Mouse (Mus musculus) midbrain, embryonic 10.5 days (tissue): ENCODE results near the gene Slc7a11. TPM values are rescaled to one million over a fixed set of nuclear protein-coding genes. Genes with fewer than 3 reads are reported as not detected.

Source experiments
- DNase-seq: peaks from one replicate; pipeline ENCODE4 v3.0.0-alpha.2; 2017; ENCODE audit warnings: low spot score
- H3K27ac ChIP-seq: fragments of 300-500 bp; sonication (generic); replicated peaks from 2 replicates; pipeline ENCODE4 v1.5.1; 2016; ENCODE audit warnings: mild to moderate bottlenecking
- H3K27me3 ChIP-seq: fragments of 300-500 bp; sonication (generic); 2 replicates; pipeline ENCODE4 v1.6.1; 2016; ENCODE audit warnings: low read depth, mild to moderate bottlenecking; ENCODE audit not compliant: poor library complexity, severe bottlenecking
- H3K36me3 ChIP-seq: fragments of 300-500 bp; sonication (generic); 2 replicates; pipeline ENCODE4 v1.6.1; 2016; ENCODE audit warnings: mild to moderate bottlenecking, moderate library complexity
- H3K4me1 ChIP-seq: fragments of 300-500 bp; sonication (generic); 2 replicates; pipeline ENCODE4 v1.6.1; 2016
- H3K4me3 ChIP-seq: fragments of 300-500 bp; sonication (generic); 2 replicates; pipeline ENCODE4 v1.5.1; 2016; ENCODE audit warnings: mild to moderate bottlenecking, moderate library complexity
- H3K9me3 ChIP-seq: fragments of 300-500 bp; sonication (generic); replicated peaks from 2 replicates; pipeline ENCODE4 v1.6.1; 2016; ENCODE audit warnings: mild to moderate bottlenecking
- WGBS: fragments of 180-500 bp; shearing (Covaris S2); methylation state at CpG from one replicate; pipeline ENCODE4 v1.1.7; 2016; 5-methylcytosine and 5-hydroxymethylcytosine counted together
- polyA plus RNA-seq: library from polyadenylated mRNA; unstranded; fragments of >200 nt; fragmentation: Nextera tagmentation; extraction: Ambion mirVana; gene quantifications from 2 replicates; pipeline ENCODE4 v1.2.1, GENCODE M21; 2016

The Slc7a11 gene
- polyA plus RNA-seq, 1 experiment from 2014 or later = 0.62 TPM

- H3K36me3 ChIP-seq = no peaks in the 10 kb centered on the region; the same call in 1 of the 2 replicates
- H3K27ac ChIP-seq = 0 out of 2 replicates have a peak overlapping the region, but pooled peaks have one; percentile 47
- DNase-seq = no peak
- no peak overlapping the region for H3K4me3 ChIP-seq
- no peaks in the 10 kb centered on the region; the same call in 1 of the 2 replicates for H3K9me3 ChIP-seq
- no peaks in the 10 kb centered on the region for H3K27me3 ChIP-seq
- peaks cover 18% of the 10 kb centered on the region for H3K4me1 ChIP-seq
Measured at GRCm38 (mm10) chr3:49893945-49894344, 549.5 kb downstream of the Slc7a11 start.

- Histone ChIP-seq H3K4me1 (peaks cover 24% of the 10 kb centered on the region), H3K9me3 (no peaks in the 10 kb centered on the region), H3K27me3 (no peaks in the 10 kb centered on the region), H3K27ac (peak overlapping the region; percentile 67), H3K4me3 (no peak overlapping the region), H3K36me3 (no peaks in the 10 kb centered on the region)
- no peak for DNase-seq
- WGBS = 59% methylated on average over 2 of the region's 2 CpGs
Measured at GRCm38 (mm10) chr3:49887359-49887758, 556.1 kb downstream of the Slc7a11 start.

DNA sequence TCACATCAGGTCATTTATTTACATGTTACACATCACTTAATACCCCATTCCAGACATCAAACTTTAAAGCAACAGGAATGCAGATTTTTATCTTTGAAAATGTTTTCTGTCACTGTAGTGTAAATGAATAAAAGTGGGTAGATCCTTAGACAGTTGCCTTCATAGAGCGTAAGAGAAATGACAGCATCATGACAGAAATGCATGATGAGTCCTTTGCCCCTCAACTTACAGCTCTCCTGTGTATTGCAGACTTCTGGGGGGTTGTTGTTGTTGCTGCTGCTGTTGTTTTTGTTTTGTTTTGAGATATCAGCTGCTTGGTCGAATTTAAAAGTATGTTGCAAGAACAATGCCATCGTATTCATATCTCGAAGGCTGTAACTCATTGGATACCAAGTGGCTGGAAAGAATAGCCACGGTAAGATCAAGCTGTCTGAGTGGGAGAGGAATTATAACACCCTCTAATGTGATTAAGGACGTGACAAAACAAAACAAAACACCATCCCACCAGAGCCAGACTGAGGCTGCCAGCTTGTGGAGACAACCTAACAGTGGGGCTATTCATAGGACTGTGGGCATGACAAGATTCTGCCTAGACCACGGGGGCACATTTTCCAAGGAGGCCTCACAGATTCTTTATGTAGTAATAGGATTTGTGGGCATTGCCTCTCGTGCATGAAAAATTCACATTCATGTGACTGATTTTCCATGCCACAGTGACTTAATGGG lies 557.0 kb downstream of the Slc7a11 start:
- Histone ChIP-seq H3K9me3 (no peaks in the 10 kb centered on the region), H3K4me1 (peaks cover 33% of the 10 kb centered on the region), H3K27me3 (no peaks in the 10 kb centered on the region), H3K27ac (peak overlapping the region; percentile 67), H3K36me3 (no peaks in the 10 kb centered on the region), H3K4me3 (0 out of 2 replicates have a peak overlapping the region, but pooled peaks have one; percentile 14)
- DNase-seq = peak; percentile 67
- 33% methylated on average over 8 of the region's 8 CpGs for WGBS

GRCm38 (mm10) chr3:49880496-49880895 lies 562.9 kb downstream of the Slc7a11 start:
- Histone ChIP-seq H3K36me3 (no peaks in the 10 kb centered on the region), H3K4me3 (no peak overlapping the region), H3K4me1 (peaks cover 35% of the 10 kb centered on the region), H3K27me3 (no peaks in the 10 kb centered on the region), H3K9me3 (no peaks in the 10 kb centered on the region), H3K27ac (no peak overlapping the region)
- DNase-seq = no peak

GRCm38 (mm10) chr3:49870786-49871185 lies 572.6 kb downstream of the Slc7a11 start:
- peak overlapping the region; percentile 61 for H3K27ac ChIP-seq
- no peaks in the 10 kb centered on the region for H3K27me3 ChIP-seq
- H3K9me3 ChIP-seq = no peaks in the 10 kb centered on the region
- H3K36me3 ChIP-seq = no peaks in the 10 kb centered on the region
- H3K4me1 ChIP-seq = peaks cover 58% of the 10 kb centered on the region
- H3K4me3 ChIP-seq = no peak overlapping the region
- no peak for DNase-seq
- 74% methylated on average over 3 of the region's 3 CpGs for WGBS

DNA sequence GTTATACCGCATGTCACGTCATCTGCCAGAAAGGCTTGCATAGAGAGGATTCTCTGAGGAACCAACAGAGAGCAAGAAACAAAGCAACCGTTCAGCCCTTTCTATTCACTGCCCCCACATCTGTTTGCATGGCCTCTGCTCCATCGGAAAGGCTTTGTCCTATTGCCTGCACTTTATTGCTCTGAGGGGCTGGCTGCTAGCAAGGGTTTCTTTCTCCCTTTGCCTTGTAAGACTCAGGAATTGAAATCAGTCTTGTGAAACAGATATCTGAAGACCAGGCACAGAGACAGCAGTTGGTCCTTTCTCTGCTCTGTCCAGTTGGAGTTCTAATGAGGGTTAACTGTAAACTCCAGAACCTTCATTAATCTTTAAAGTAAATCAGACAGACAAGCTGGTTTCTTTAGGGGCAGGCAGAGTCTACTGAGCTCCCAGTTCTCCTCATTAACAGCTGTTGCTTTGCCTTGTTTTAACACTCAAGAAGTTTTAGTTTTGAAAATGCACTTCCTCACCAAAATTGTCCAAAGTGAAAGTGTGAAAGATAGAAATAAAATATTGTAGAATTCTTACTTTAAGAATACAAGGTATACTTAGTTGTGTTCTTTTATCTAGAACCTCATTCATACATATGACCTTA lies 575.3 kb downstream of the Slc7a11 start:
- H3K27ac ChIP-seq = peak overlapping the region; percentile 83
- no peaks in the 10 kb centered on the region for H3K27me3 ChIP-seq
- 8% methylated on average over 4 of the region's 4 CpGs for WGBS
- peak; percentile 66 for DNase-seq
- no peak overlapping the region for H3K4me3 ChIP-seq
- no peaks in the 10 kb centered on the region for H3K36me3 ChIP-seq
- H3K9me3 ChIP-seq = no peaks in the 10 kb centered on the region
- peaks cover 61% of the 10 kb centered on the region for H3K4me1 ChIP-seq

GRCm38 (mm10) chr3:49867147-49867950 lies 576.1 kb downstream of the Slc7a11 start:
- Histone ChIP-seq H3K4me3 (no peak overlapping the region), H3K9me3 (no peaks in the 10 kb centered on the region), H3K27me3 (no peaks in the 10 kb centered on the region), H3K4me1 (peaks cover 53% of the 10 kb centered on the region), H3K36me3 (no peaks in the 10 kb centered on the region), H3K27ac (peak overlapping the region; percentile 83)
- 37% methylated on average over 7 of the region's 7 CpGs for WGBS
- DNase-seq = no peak

GRCm38 (mm10) chr3:49866061-49866515 lies 577.3 kb downstream of the Slc7a11 start:
- peak; percentile 82 for DNase-seq
- H3K27me3 ChIP-seq = no peaks in the 10 kb centered on the region
- peak overlapping the region; percentile 83 for H3K27ac ChIP-seq
- peaks cover 48% of the 10 kb centered on the region for H3K4me1 ChIP-seq
- no peaks in the 10 kb centered on the region for H3K36me3 ChIP-seq
- peak overlapping the region; percentile 16; the same call in 1 of the 2 replicates for H3K4me3 ChIP-seq
- no peaks in the 10 kb centered on the region for H3K9me3 ChIP-seq
- WGBS = 14% methylated on average over 11 of the region's 11 CpGs

- no peak for DNase-seq
- H3K4me3 ChIP-seq = no peak overlapping the region
- H3K4me1 ChIP-seq = no peaks in the 10 kb centered on the region
- no peaks in the 10 kb centered on the region for H3K36me3 ChIP-seq
- no peaks in the 10 kb centered on the region for H3K27me3 ChIP-seq
- WGBS = 72% methylated on average over 4 of the region's 4 CpGs
- H3K9me3 ChIP-seq = no peaks in the 10 kb centered on the region
- H3K27ac ChIP-seq = no peak overlapping the region
Measured at GRCm38 (mm10) chr3:49856797-49857196, 586.6 kb downstream of the Slc7a11 start.

GRCm38 (mm10) chr3:49854277-49854676 lies 589.1 kb downstream of the Slc7a11 start:
- no peak for DNase-seq
- WGBS = 84% methylated on average over 2 of the region's 2 CpGs
- Histone ChIP-seq H3K9me3 (no peaks in the 10 kb centered on the region), H3K27me3 (no peaks in the 10 kb centered on the region), H3K27ac (no peak overlapping the region), H3K4me3 (no peak overlapping the region), H3K36me3 (no peaks in the 10 kb centered on the region), H3K4me1 (no peaks in the 10 kb centered on the region)

DNA sequence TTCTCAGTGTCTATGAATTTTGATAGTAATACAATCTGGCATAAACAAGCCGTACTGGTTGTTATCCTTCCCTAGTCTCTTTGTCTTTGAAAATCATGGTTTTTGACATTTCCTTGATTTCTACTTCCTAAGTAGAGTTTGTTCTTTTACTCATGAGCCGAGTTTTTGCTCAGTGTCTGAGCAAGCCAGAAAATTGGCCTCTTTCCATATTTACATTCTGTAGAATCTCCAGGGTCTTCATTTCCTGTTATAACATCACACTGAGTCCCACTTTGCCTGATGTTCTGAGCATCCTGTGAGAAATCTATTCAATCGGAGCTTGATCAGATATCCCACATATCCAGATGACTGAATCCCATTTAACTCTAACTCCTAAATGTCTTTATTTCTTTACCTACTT lies 600.4 kb downstream of the Slc7a11 start:
- 86% methylated on average over 3 of the region's 3 CpGs for WGBS
- DNase-seq = no peak
- H3K36me3 ChIP-seq = no peaks in the 10 kb centered on the region
- H3K27ac ChIP-seq = no peak overlapping the region
- H3K27me3 ChIP-seq = no peaks in the 10 kb centered on the region
- H3K9me3 ChIP-seq = no peaks in the 10 kb centered on the region
- no peak overlapping the region for H3K4me3 ChIP-seq
- H3K4me1 ChIP-seq = peaks cover 13% of the 10 kb centered on the region
